Mouse (Mus musculus): ENCODE results near the gene Oaz2. TPM values are rescaled to one million over a fixed set of nuclear protein-coding genes. Genes with fewer than 3 reads are reported as not detected.

Oaz2 gene
- polyA plus RNA-seq, 1 experiment from 2014 or later = 191 TPM

DNA sequence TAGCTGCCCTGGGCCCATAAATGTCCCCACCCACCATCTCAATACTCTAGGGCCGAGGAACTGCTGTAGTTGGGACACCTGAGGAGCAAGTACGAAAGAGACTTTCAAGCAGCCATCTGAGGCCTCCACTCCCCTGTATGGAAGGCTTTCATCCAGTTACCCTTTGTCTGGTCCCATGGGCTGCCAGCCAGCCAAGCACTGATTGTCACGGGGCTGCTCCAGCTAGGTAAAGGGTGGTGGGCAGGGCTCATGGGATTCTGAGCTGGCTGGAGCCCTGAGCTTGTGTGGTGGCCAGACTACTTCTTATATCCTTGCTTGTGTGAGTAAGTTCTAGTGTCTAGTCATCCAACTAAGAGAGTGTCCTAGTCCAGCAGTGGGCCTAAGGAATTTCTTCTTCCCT is 10.6 kb upstream of the Oaz2 start:
- 78% methylated on average over 3 of the region's 3 CpGs for WGBS (ENCODE audit: insufficient replicate concordance)
- H3K36me3 ChIP-seq (ENCODE audit: control insufficient read depth, insufficient read depth, low read length) = peaks cover 3% of the 10 kb centered on the region; the same call in 1 of the 2 replicates
- ATAC-seq (replicated peaks; ENCODE audit: insufficient number of reproducible peaks, low FRiP score, low TSS enrichment) = no peak

DNA sequence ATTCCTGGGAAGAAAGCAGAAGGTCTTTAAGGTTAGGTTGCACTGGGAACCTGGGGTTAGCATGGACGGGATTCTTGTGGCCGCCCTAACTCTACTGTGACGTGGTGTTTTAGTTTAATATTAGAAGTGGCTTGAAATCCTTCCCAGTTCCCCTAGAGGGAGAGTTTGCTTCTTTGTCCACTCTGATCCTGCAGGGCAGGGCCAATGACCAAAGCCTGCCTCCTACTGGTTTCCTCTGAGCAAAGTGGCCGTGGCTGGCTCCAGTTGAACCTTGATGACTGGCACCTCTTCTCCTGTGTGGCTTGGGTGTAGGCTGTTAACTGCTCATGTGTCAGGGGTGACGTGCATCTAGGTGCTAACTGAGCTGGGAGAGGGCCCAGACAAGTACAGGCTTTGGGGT is 6.8 kb upstream of the Oaz2 start:
- H3K27me3 ChIP-seq (ENCODE audit: control insufficient read depth, insufficient read depth, low read length) = no peaks in the 10 kb centered on the region
- H3K4me3 ChIP-seq (ENCODE audit: low read depth, low read length) = no peak overlapping the region
- no peaks in the 10 kb centered on the region for H3K9me3 ChIP-seq (replicated peaks; ENCODE audit: control insufficient read depth, low read length)
- no peak overlapping the region for H3K9ac ChIP-seq (ENCODE audit: low read depth, low read length)
- no peak overlapping the region for H3K27ac ChIP-seq (ENCODE audit: low read depth, low read length)
- H3K4me1 ChIP-seq (ENCODE audit: control insufficient read depth, insufficient read depth, low read length) = 0 out of 2 replicates have a peak, but pooled peaks cover 3% of the 10 kb centered on the region
- no peak for ATAC-seq (replicated peaks; ENCODE audit: insufficient number of reproducible peaks, low FRiP score, low TSS enrichment)
- WGBS (ENCODE audit: insufficient replicate concordance) = 49% methylated on average over 5 of the region's 5 CpGs
- H3K4me2 ChIP-seq = no peak overlapping the region
- peaks cover 3% of the 10 kb centered on the region; the same call in 1 of the 2 replicates for H3K36me3 ChIP-seq (ENCODE audit: control insufficient read depth, insufficient read depth, low read length)

More for the DNA sequence above, 10.6 kb upstream of the Oaz2 start:
- Histone ChIP-seq H3K4me2 (no peak overlapping the region), H3K27ac (ENCODE audit: low read depth, low read length) (no peak overlapping the region), H3K9ac (ENCODE audit: low read depth, low read length) (no peak overlapping the region), H3K9me3 (replicated peaks; ENCODE audit: control insufficient read depth, low read length) (no peaks in the 10 kb centered on the region), H3K27me3 (ENCODE audit: control insufficient read depth, insufficient read depth, low read length) (no peaks in the 10 kb centered on the region), H3K4me3 (ENCODE audit: low read depth, low read length) (no peak overlapping the region), H3K4me1 (ENCODE audit: control insufficient read depth, insufficient read depth, low read length) (peaks cover 12% of the 10 kb centered on the region; the same call in 1 of the 2 replicates)

DNA sequence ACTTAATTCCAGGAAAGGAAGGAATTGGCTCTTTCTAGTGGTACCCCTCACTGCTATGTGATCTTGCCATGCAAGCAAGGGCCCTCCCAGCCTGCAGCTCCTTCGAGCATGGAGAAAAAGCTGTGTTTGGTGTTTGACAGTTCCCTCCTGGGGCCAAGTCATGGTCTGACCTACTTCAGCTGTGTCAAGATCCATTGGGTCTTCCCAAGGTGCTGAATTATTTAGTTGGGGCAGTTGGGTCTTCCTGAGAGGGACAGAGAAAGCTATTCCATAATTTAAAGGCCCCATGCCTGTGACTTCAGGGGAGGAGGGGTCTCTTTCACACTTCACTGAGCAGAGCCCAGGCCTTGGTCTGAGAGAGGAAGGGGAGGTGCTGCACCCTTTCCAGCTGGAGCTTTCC is 6.3 kb upstream of the Oaz2 start:
- no peak for ATAC-seq (replicated peaks; ENCODE audit: insufficient number of reproducible peaks, low FRiP score, low TSS enrichment)
- H3K4me2 ChIP-seq = no peak overlapping the region
- no peaks in the 10 kb centered on the region for H3K9me3 ChIP-seq (replicated peaks; ENCODE audit: control insufficient read depth, low read length)
- 0 out of 2 replicates have a peak overlapping the region, but pooled peaks have one; percentile 10 for H3K9ac ChIP-seq (ENCODE audit: low read depth, low read length)
- H3K27ac ChIP-seq (ENCODE audit: low read depth, low read length) = no peak overlapping the region
- H3K36me3 ChIP-seq (ENCODE audit: control insufficient read depth, insufficient read depth, low read length) = peaks cover 3% of the 10 kb centered on the region; the same call in 1 of the 2 replicates
- no peaks in the 10 kb centered on the region for H3K27me3 ChIP-seq (ENCODE audit: control insufficient read depth, insufficient read depth, low read length)
- H3K4me3 ChIP-seq (ENCODE audit: low read depth, low read length) = no peak overlapping the region
- 0 out of 2 replicates have a peak, but pooled peaks cover 3% of the 10 kb centered on the region for H3K4me1 ChIP-seq (ENCODE audit: control insufficient read depth, insufficient read depth, low read length)
- 74% methylated on average over 1 of the region's 1 CpGs for WGBS (ENCODE audit: insufficient replicate concordance)

DNA sequence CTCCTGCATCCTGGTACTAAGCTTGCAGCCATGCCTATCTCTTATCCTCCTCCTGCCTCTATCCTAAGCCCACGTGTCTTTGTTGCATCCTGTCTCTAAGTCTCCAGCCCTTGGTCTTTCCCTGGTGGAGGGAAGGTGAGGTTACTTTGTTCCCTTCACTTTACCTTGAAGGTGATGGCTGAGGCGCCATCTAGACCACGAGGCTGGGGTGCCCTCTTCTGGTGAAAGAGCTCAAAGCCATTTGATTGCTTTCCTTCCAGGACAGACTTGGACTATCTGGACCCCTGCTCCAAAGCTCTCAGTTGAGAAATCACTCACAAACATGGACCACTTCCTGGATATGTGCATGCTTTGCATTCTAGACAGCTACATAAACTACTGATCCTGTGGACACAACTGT is 3.6 kb upstream of the Oaz2 start:
- H3K4me1 ChIP-seq (ENCODE audit: control insufficient read depth, insufficient read depth, low read length) = 0 out of 2 replicates have a peak, but pooled peaks cover 3% of the 10 kb centered on the region
- no peak overlapping the region for H3K9ac ChIP-seq (ENCODE audit: low read depth, low read length)
- WGBS (ENCODE audit: insufficient replicate concordance) = 1% methylated on average over 3 of the region's 3 CpGs
- H3K4me3 ChIP-seq (ENCODE audit: low read depth, low read length) = no peak overlapping the region
- no peaks in the 10 kb centered on the region for H3K9me3 ChIP-seq (replicated peaks; ENCODE audit: control insufficient read depth, low read length)
- H3K36me3 ChIP-seq (ENCODE audit: control insufficient read depth, insufficient read depth, low read length) = peaks cover 3% of the 10 kb centered on the region; the same call in 1 of the 2 replicates
- no peak overlapping the region for H3K4me2 ChIP-seq
- no peak for ATAC-seq (replicated peaks; ENCODE audit: insufficient number of reproducible peaks, low FRiP score, low TSS enrichment)
- no peaks in the 10 kb centered on the region for H3K27me3 ChIP-seq (ENCODE audit: control insufficient read depth, insufficient read depth, low read length)
- 0 out of 2 replicates have a peak overlapping the region, but pooled peaks have one; percentile 17 for H3K27ac ChIP-seq (ENCODE audit: low read depth, low read length)

DNA sequence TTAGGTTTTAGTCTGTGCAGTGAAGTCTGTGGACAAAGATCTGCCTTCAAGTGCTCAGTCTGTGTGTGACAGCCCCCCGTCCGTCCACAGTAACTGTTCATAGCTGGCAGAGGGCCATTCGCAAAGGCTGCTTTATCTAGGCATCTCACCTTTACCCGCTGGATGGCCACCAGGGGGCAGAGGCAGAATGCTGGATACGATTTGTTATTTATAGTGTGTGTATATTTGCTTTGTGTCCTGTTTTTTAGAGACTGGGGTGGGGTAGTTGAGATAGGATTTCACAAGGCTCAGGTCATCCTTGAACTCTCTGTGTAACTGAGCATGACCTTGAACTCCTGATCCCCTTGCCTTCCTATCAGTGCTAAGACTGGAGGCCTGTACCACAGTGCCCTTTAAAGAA is 1.8 kb upstream of the Oaz2 start:
- H3K27ac ChIP-seq (ENCODE audit: low read depth, low read length) = no peak overlapping the region
- no peak overlapping the region for H3K4me3 ChIP-seq (ENCODE audit: low read depth, low read length)
- no peak overlapping the region for H3K9ac ChIP-seq (ENCODE audit: low read depth, low read length)
- no peaks in the 10 kb centered on the region for H3K27me3 ChIP-seq (ENCODE audit: control insufficient read depth, insufficient read depth, low read length)
- no peaks in the 10 kb centered on the region for H3K36me3 ChIP-seq (ENCODE audit: control insufficient read depth, insufficient read depth, low read length)
- ATAC-seq (replicated peaks; ENCODE audit: insufficient number of reproducible peaks, low FRiP score, low TSS enrichment) = no peak
- no peaks in the 10 kb centered on the region for H3K9me3 ChIP-seq (replicated peaks; ENCODE audit: control insufficient read depth, low read length)
- H3K4me1 ChIP-seq (ENCODE audit: control insufficient read depth, insufficient read depth, low read length) = no peaks in the 10 kb centered on the region
- H3K4me2 ChIP-seq = no peak overlapping the region
- 19% methylated on average over 5 of the region's 5 CpGs for WGBS (ENCODE audit: insufficient replicate concordance)

DNA sequence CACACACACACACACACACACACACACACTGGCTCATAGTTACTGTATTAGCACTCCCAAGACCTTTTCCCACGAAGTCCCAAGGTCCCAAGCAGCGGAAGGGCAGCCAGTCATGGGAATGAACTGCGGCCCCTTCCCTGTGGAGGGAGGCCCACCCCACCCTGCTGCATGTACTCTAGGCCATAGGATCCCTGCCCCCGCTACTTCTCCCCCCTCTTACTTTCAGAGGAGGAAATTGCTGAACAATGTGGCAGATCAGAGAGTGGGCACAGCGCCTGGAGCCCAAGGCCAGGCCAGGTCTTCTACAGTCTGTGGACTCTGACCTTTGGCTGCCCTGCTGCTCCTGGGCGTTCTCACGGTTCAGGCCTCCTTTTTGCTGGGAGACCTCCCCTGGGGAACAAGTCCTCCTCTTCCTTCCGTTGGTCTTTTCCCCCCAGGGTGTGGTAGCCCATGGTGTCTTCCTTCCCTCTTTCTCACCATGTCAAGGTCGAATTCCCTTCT is 3.7 kb downstream of the Oaz2 start:
- no peak for ATAC-seq (replicated peaks; ENCODE audit: insufficient number of reproducible peaks, low FRiP score, low TSS enrichment)
- Histone ChIP-seq H3K9ac (ENCODE audit: low read depth, low read length) (no peak overlapping the region), H3K27ac (ENCODE audit: low read depth, low read length) (peak overlapping the region; percentile 15; the same call in 1 of the 2 replicates), H3K9me3 (replicated peaks; ENCODE audit: control insufficient read depth, low read length) (no peaks in the 10 kb centered on the region), H3K4me2 (no peak overlapping the region), H3K27me3 (ENCODE audit: control insufficient read depth, insufficient read depth, low read length) (no peaks in the 10 kb centered on the region), H3K36me3 (ENCODE audit: control insufficient read depth, insufficient read depth, low read length) (no peaks in the 10 kb centered on the region), H3K4me1 (ENCODE audit: control insufficient read depth, insufficient read depth, low read length) (peaks cover 13% of the 10 kb centered on the region), H3K4me3 (ENCODE audit: low read depth, low read length) (no peak overlapping the region)
- 52% methylated on average over 9 of the region's 9 CpGs for WGBS (ENCODE audit: insufficient replicate concordance)

DNA sequence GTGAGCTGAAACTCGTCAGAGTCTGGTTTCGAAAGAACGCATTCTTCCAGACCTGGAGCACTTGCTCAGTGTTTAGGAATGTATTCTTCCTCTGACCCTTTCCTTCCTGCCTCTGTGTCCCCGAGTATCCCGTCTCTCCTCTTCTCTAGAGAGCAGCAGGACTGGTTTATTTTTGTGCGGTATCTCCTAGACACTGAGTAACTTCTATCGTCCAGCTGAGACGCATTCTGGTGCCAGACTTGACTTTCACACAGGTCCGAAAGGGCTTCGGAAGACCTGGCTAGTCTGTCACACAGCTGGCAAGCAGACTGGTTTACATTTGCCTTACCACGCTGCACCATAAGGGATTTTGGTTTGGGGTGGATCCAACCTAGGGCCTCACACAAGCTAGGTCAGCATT is 5.2 kb downstream of the Oaz2 start:
- Histone ChIP-seq H3K27ac (ENCODE audit: low read depth, low read length) (peak overlapping the region; percentile 70), H3K4me2 (peak overlapping the region; percentile 19; the same call in 1 of the 2 replicates)
- no peak for ATAC-seq (replicated peaks; ENCODE audit: insufficient number of reproducible peaks, low FRiP score, low TSS enrichment)

DNA sequence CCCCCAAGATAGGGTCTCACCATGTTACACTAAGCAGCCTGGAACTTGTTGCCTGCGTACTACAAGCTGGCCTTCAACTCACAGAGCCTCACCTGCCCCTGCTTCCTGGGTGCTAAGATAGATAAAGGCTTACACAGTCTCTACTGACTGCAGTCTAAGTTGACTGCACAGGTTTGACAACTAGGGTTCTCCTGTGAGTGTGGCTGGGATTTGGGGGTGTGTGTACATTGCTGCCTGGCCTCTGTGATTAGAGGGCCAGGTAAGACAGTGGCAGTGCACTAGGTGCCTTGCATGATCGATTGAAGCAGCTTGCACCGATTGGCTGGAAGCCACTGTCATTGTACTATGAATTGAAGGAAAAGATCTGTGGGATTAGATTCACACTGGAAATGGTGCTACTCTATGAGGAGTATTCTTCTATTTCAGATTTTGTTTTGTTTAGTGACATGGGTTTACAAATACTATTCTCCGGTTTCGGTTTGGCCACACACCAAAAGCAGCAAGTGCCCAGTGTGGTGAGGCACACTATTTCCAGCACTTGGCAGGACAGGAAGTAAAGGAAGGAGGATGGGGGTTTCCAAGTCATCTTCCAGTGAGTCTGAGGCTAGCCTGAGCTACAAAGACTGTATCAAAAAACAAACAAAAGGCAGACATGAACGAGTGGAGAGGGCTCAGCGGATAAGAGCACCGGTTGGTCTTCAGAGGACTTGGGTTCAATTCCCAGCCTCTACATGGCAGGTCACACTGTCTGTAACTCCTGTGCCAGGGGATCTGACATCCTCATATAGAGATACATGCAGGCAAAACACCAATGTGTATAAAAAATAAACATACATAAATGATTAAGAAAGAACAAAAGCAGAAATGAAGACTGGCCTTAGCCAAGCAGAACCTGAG is 7.9 kb downstream of the Oaz2 start:
- Histone ChIP-seq H3K9ac (ENCODE audit: low read depth, low read length) (peak overlapping the region; percentile 49), H3K27me3 (ENCODE audit: control insufficient read depth, insufficient read depth, low read length) (no peaks in the 10 kb centered on the region), H3K4me1 (ENCODE audit: control insufficient read depth, insufficient read depth, low read length) (peaks cover 44% of the 10 kb centered on the region), H3K27ac (ENCODE audit: low read depth, low read length) (no peak overlapping the region), H3K36me3 (ENCODE audit: control insufficient read depth, insufficient read depth, low read length) (no peaks in the 10 kb centered on the region), H3K9me3 (replicated peaks; ENCODE audit: control insufficient read depth, low read length) (no peaks in the 10 kb centered on the region), H3K4me3 (ENCODE audit: low read depth, low read length) (peak overlapping the region; percentile 78), H3K4me2 (peak overlapping the region; percentile 90)
- WGBS (ENCODE audit: insufficient replicate concordance) = 52% methylated on average over 8 of the region's 8 CpGs
- ATAC-seq (replicated peaks; ENCODE audit: insufficient number of reproducible peaks, low FRiP score, low TSS enrichment) = peak; percentile 6; the same call in 1 of the 2 replicates

More for the DNA sequence above, 5.2 kb downstream of the Oaz2 start:
- Histone ChIP-seq H3K9ac (ENCODE audit: low read depth, low read length) (peak overlapping the region; percentile 29; the same call in 1 of the 2 replicates), H3K4me1 (ENCODE audit: control insufficient read depth, insufficient read depth, low read length) (peaks cover 18% of the 10 kb centered on the region), H3K4me3 (ENCODE audit: low read depth, low read length) (no peak overlapping the region), H3K36me3 (ENCODE audit: control insufficient read depth, insufficient read depth, low read length) (no peaks in the 10 kb centered on the region), H3K9me3 (replicated peaks; ENCODE audit: control insufficient read depth, low read length) (no peaks in the 10 kb centered on the region), H3K27me3 (ENCODE audit: control insufficient read depth, insufficient read depth, low read length) (no peaks in the 10 kb centered on the region)
- 37% methylated on average over 11 of the region's 11 CpGs for WGBS (ENCODE audit: insufficient replicate concordance)

Data from heart, embryonic 11.5 days (tissue).